ENCODE assay signal across 22 mouse cellular contexts in the genomic region with DNA sequence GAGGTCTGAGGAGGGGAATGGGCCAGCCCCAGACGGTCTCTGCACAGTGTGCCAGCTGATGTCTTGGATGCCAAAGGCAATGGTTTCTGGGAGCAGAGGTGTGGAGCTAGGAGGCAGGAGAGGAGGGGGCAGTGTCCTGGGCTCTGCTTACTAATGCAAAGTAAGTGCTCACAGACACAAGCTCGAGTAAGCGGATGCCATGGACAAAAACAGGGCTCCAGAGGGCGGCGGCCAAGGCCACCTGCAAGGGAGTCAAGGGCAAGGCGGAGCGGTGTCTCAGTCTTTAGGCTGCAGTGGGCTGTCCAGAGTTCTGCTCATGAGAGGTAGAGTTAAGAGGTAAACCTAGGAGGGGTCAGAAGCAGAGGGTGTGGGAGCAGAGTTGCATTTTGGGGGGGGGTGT. TPM values are rescaled to one million over a fixed set of nuclear protein-coding genes. Genes with fewer than 3 reads are reported as not detected.
DNase-seq lines count a peak whose midpoint lies in the region; ATAC-seq and TF ChIP-seq lines count a peak whose summit lies in the region.
"Had no signal": no experiment of that assay in that cellular context is flagged by ENCODE, and none has a peak within 500 bp of the region (broad histone marks: within the 10 kb centered on the region; RNA-seq: fewer than 3 reads in every experiment).

No protein-coding gene starts in this region.

- ATAC-seq in hindbrain, embryonic 13.5 days (ENCODE audit: low FRiP score), result no peak
- no peak for ATAC-seq in hindbrain, embryonic 12.5 days (ENCODE audit: low FRiP score)
- 0 out of 2 replicates have a peak, but pooled peaks have one; percentile 6 for ATAC-seq in midbrain, embryonic 13.5 days
- no peak for ATAC-seq in midbrain, postnatal 0 days (ENCODE audit: low FRiP score)
- ATAC-seq: forebrain, embryonic 14.5 days; forebrain, postnatal 0 days; intestine, embryonic 15.5 days had no signal

- no peak for TF ChIP-seq CTCF in midbrain, postnatal 0 days (IDR thresholded peaks at IDR 0.05)

- H3K9me3 ChIP-seq in hindbrain, embryonic 13.5 days, result no peaks in the 10 kb centered on the region
- H3K9me3 ChIP-seq in hindbrain, embryonic 12.5 days (replicated peaks), result no peaks in the 10 kb centered on the region
- H3K9me3 ChIP-seq in midbrain, embryonic 13.5 days, result no peaks in the 10 kb centered on the region
- no peaks in the 10 kb centered on the region for H3K9me3 ChIP-seq in midbrain, postnatal 0 days (ENCODE audit: low read length)
- H3K9me3 ChIP-seq in forebrain, embryonic 10.5 days, result no peaks in the 10 kb centered on the region
- H3K9me3 ChIP-seq: hindbrain, embryonic 15.5 days; intestine, embryonic 15.5 days had no signal

- H3K9ac ChIP-seq in hindbrain, embryonic 13.5 days, result no peak overlapping the region
- H3K9ac ChIP-seq in hindbrain, embryonic 12.5 days, result no peak overlapping the region
- no peak overlapping the region for H3K9ac ChIP-seq in midbrain, embryonic 13.5 days (replicated peaks)
- H3K9ac ChIP-seq in midbrain, postnatal 0 days (replicated peaks; ENCODE audit: low read length, poor library complexity, severe bottlenecking), result no peak overlapping the region
- H3K9ac ChIP-seq: forebrain, postnatal 0 days; hindbrain, embryonic 15.5 days; intestine, embryonic 15.5 days had no signal

- no peak overlapping the region for H3K4me3 ChIP-seq in hindbrain, embryonic 13.5 days
- no peak overlapping the region for H3K4me3 ChIP-seq in hindbrain, embryonic 12.5 days
- H3K4me3 ChIP-seq in midbrain, embryonic 13.5 days (replicated peaks), result no peak overlapping the region
- H3K4me3 ChIP-seq in midbrain, postnatal 0 days (ENCODE audit: low read depth, low read length), result no peak overlapping the region
- no peak overlapping the region for H3K4me3 ChIP-seq in forebrain, embryonic 10.5 days
- H3K4me3 ChIP-seq: gastrocnemius, adult 2 months; hindbrain, embryonic 15.5 days; intestine, embryonic 15.5 days had no signal

- H3K36me3 ChIP-seq in hindbrain, embryonic 13.5 days, result peaks cover 84% of the 10 kb centered on the region
- H3K36me3 ChIP-seq in hindbrain, embryonic 12.5 days, result peaks cover 72% of the 10 kb centered on the region
- H3K36me3 ChIP-seq in midbrain, embryonic 13.5 days, result peaks cover 80% of the 10 kb centered on the region
- H3K36me3 ChIP-seq in midbrain, postnatal 0 days (ENCODE audit: insufficient read depth, low read length), result peaks cover 47% of the 10 kb centered on the region
- H3K36me3 ChIP-seq in forebrain, embryonic 10.5 days (replicated peaks), result peaks cover 70% of the 10 kb centered on the region

- whole genome bisulfite sequencing in hindbrain, embryonic 13.5 days, result 81% methylated on average over 7 of the region's 7 CpGs
- WGBS in hindbrain, embryonic 12.5 days, result 87% methylated on average over 7 of the region's 7 CpGs
- 84% methylated on average over 7 of the region's 7 CpGs for WGBS in midbrain, embryonic 13.5 days
- 88% methylated on average over 7 of the region's 7 CpGs for WGBS in midbrain, postnatal 0 days
- 89% methylated on average over 7 of the region's 7 CpGs for WGBS in forebrain, embryonic 10.5 days

- DNase-seq in midbrain, postnatal 0 days (ENCODE audit: low spot score), result no peak
- DNase-seq in ES-CJ7 (ENCODE audit: low read depth, low spot score) (peak; percentile 68), R1 (ENCODE audit: low read depth, low spot score) (peak; percentile 65)
- DNase-seq in forebrain, embryonic 10.5 days (ENCODE audit: extremely low spot score, low spot score), result no peak
- no peak for DNase-seq in embryo, embryonic 10 days (ENCODE audit: low spot score)
- DNase-seq: adrenal gland, adult 2 months; adrenal gland, postnatal 14 days; cerebellum, adult 11-12 months; cerebellum, adult 8-10 months; cerebellum, postnatal 36 days; forebrain, postnatal 0 days; gastrocnemius, adult 2 months; gastrocnemius, postnatal 14 days; heart, adult 11 months; kidney, adult 2 months had no signal

- no peaks in the 10 kb centered on the region for H3K27me3 ChIP-seq in hindbrain, embryonic 13.5 days
- no peaks in the 10 kb centered on the region for H3K27me3 ChIP-seq in hindbrain, embryonic 12.5 days
- H3K27me3 ChIP-seq in midbrain, embryonic 13.5 days, result no peaks in the 10 kb centered on the region
- no peaks in the 10 kb centered on the region for H3K27me3 ChIP-seq in midbrain, postnatal 0 days (ENCODE audit: insufficient read depth, low read length)
- H3K27me3 ChIP-seq in forebrain, embryonic 10.5 days (ENCODE audit: poor library complexity, severe bottlenecking), result no peaks in the 10 kb centered on the region
- H3K27me3 ChIP-seq: hindbrain, embryonic 15.5 days; intestine, embryonic 15.5 days had no signal

- no peaks in the 10 kb centered on the region for H3K4me1 ChIP-seq in hindbrain, embryonic 13.5 days (replicated peaks)
- H3K4me1 ChIP-seq in hindbrain, embryonic 12.5 days, result no peaks in the 10 kb centered on the region
- H3K4me1 ChIP-seq in midbrain, embryonic 13.5 days (replicated peaks), result no peaks in the 10 kb centered on the region
- no peaks in the 10 kb centered on the region for H3K4me1 ChIP-seq in midbrain, postnatal 0 days (ENCODE audit: insufficient read depth, low read length)
- H3K4me1 ChIP-seq in forebrain, embryonic 10.5 days, result no peaks in the 10 kb centered on the region
- H3K4me1 ChIP-seq: hindbrain, embryonic 15.5 days; intestine, embryonic 15.5 days had no signal

- H3K4me2 ChIP-seq in hindbrain, embryonic 13.5 days, result no peak overlapping the region
- H3K4me2 ChIP-seq in hindbrain, embryonic 12.5 days (replicated peaks), result no peak overlapping the region
- H3K4me2 ChIP-seq in midbrain, embryonic 13.5 days (replicated peaks), result no peak overlapping the region
- H3K4me2 ChIP-seq in midbrain, postnatal 0 days (ENCODE audit: low read depth, low read length, poor library complexity, severe bottlenecking), result no peak overlapping the region
- H3K4me2 ChIP-seq: heart, embryonic 11.5 days; hindbrain, embryonic 15.5 days; intestine, embryonic 15.5 days had no signal

- H3K27ac ChIP-seq in hindbrain, embryonic 13.5 days, result peak overlapping the region; percentile 32; the same call in 1 of the 2 replicates
- no peak overlapping the region for H3K27ac ChIP-seq in hindbrain, embryonic 12.5 days
- no peak overlapping the region for H3K27ac ChIP-seq in midbrain, embryonic 13.5 days
- no peak overlapping the region for H3K27ac ChIP-seq in midbrain, postnatal 0 days (ENCODE audit: low read depth, low read length)
- H3K27ac ChIP-seq in forebrain, embryonic 10.5 days, result no peak overlapping the region
- H3K27ac ChIP-seq: gastrocnemius, adult 2 months; hindbrain, embryonic 15.5 days; intestine, embryonic 15.5 days had no signal

RNA-seq across cellular contexts. Expression of gene Hectd4, which starts 51.0 kb away (rescaled TPM):
- 15.0 and 17.2 TPM in 2 replicates for polyA plus RNA-seq in hindbrain, embryonic 13.5 days (2015; fragmentation: Nextera tagmentation; extraction: Ambion mirVana)
- 16.4 and 16.9 TPM in 2 replicates for polyA plus RNA-seq in hindbrain, embryonic 12.5 days (2016; fragmentation: Nextera tagmentation; extraction: Ambion mirVana)
- 16.8 and 18.0 TPM in 2 replicates for polyA plus RNA-seq in midbrain, embryonic 13.5 days (2015; fragmentation: Nextera tagmentation; extraction: Ambion mirVana)
- total RNA-seq in midbrain, postnatal 0 days (2014; rRNA removed), result 141 and 153 TPM in 2 replicates
- polyA plus RNA-seq in midbrain, postnatal 0 days (2015; fragmentation: Nextera tagmentation; extraction: Ambion mirVana), result 16.4 and 17.9 TPM in 2 replicates
- polyA plus RNA-seq in forebrain, embryonic 10.5 days (2016; fragmentation: Nextera tagmentation; extraction: Ambion mirVana), result 3.5 and 5.1 TPM in 2 replicates

Comparison
In these comparisons a context has a peak if more than half of its experiments do, and no peak if none do; other contexts are left out.
1. DNase-seq: peak in ES-CJ7 (single experiment) and R1 (single experiment); none in midbrain, postnatal 0 days (single experiment), forebrain, embryonic 10.5 days (single experiment) and embryo, embryonic 10 days (single experiment).